In the genomic region with DNA sequence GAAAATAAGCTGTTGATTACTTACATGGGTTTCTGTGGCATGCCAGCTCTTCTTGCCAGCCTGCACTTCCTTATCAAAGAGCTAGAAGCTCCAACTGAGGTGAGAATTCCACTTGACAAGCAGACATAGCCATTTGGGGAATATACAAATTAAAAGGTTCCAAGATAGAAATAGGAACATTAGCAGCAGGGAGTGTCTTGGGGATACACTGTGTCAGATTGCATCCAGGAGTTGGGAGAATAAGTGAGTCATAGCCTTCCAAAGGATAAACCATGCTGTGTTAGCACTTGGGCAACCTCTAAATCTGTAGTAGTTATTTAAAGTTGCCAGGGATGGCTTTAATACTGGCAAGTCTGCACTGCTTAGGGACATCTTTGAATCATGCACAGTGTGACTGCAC, we compare ENCODE assay signal across 16 mouse cellular contexts.
DNase-seq lines count a peak whose midpoint lies in the region.
"Had no signal": no experiment of that assay in that cellular context is flagged by ENCODE, and none has a peak within 500 bp of the region (broad histone marks: within the 10 kb centered on the region; RNA-seq: fewer than 3 reads in every experiment).

No protein-coding gene starts in this region.

- DNase-seq in frontal cortex, adult 2 months (ENCODE audit: extremely low spot score in 1 of 2, low spot score in 1 of 2), result peak; percentile 43 to 58
- DNase-seq in frontal cortex, postnatal 14 days (ENCODE audit: low spot score in 2 of 2), result no peak
- peak; percentile 23 to 44 for DNase-seq in right cerebral cortex, postnatal 10 days (ENCODE audit: low spot score in 2 of 2)
- no peak for DNase-seq in right cerebral cortex, postnatal 25 days
- DNase-seq in frontal cortex, postnatal 36 days (ENCODE audit: low spot score in 2 of 2), result peak; percentile 15 to 54
- no peak for DNase-seq in ovary, postnatal 14 days (ENCODE audit: low spot score)
- no peak for DNase-seq in ovary, postnatal 10 days (ENCODE audit: low spot score)
- DNase-seq: adrenal gland, adult 8-10 months; heart, adult 2 months; heart, postnatal 10 days; kidney, adult 11 months; kidney, postnatal 10 days; layer of hippocampus, postnatal 36 days; liver; lung, adult 18-20 months; lung, postnatal 4 days had no signal

Comparison
In these comparisons a context has a peak if more than half of its experiments do, and no peak if none do; other contexts are left out.
1. DNase-seq: peak in frontal cortex, adult 2 months (2 of 2), right cerebral cortex, postnatal 10 days (2 of 2) and frontal cortex, postnatal 36 days (2 of 2); none in frontal cortex, postnatal 14 days (0 of 2), right cerebral cortex, postnatal 25 days (single experiment), ovary, postnatal 14 days (single experiment) and ovary, postnatal 10 days (single experiment).